Mouse (Mus musculus) liver, postnatal 0 days (tissue): ENCODE measurements around the gene Rad51ap2. TPM values are rescaled to one million over a fixed set of nuclear protein-coding genes. Genes with fewer than 3 reads are reported as not detected.
A peak's percentile ranks its signal among the peaks of the same experiment; 100 is the strongest.

ENCODE experiments used
- ATAC-seq: fragments of 200-750 bp; cut with Nextera tagmentation; 2 replicates; pipeline ENCODE4 v1.8.0; 2017; ENCODE audit warnings: mild to moderate bottlenecking, moderate library complexity
- DNase-seq: peaks from one replicate; pipeline ENCODE4 v3.0.0-alpha.2; 2016
- H3K27ac ChIP-seq: fragments of 300-500 bp; sonication (generic); 2 replicates; pipeline ENCODE4 v1.5.1; 2014; ENCODE audit warnings: antibody characterized with exemption, moderate library complexity, mild to moderate bottlenecking, low read depth
- H3K27me3 ChIP-seq: fragments of 300-500 bp; sonication (generic); 2 replicates; pipeline ENCODE4 v1.6.1; 2014; ENCODE audit warnings: low read length, control low read depth, mixed read lengths; ENCODE audit not compliant: insufficient read depth
- H3K36me3 ChIP-seq: fragments of 300-500 bp; sonication (generic); replicated peaks from 2 replicates; pipeline ENCODE4 v1.6.1; 2014; ENCODE audit warnings: mild to moderate bottlenecking, control low read depth, low read length, moderate library complexity, mixed read lengths; ENCODE audit not compliant: insufficient read depth
- H3K4me1 ChIP-seq: fragments of 300-500 bp; sonication (generic); 2 replicates; pipeline ENCODE4 v1.6.1; 2014; ENCODE audit warnings: antibody characterized with exemption, mild to moderate bottlenecking, control low read depth; ENCODE audit not compliant: insufficient read depth
- H3K4me2 ChIP-seq: fragments of 300-500 bp; sonication (generic); 2 replicates; pipeline ENCODE4 v1.6.1; 2014; ENCODE audit warnings: low read depth, mild to moderate bottlenecking, low read length, moderate library complexity, mixed read lengths
- H3K4me3 ChIP-seq: fragments of 300-500 bp; sonication (generic); 2 replicates; pipeline ENCODE4 v1.5.1; 2014; ENCODE audit warnings: low read depth, low read length
- H3K9ac ChIP-seq: fragments of 300-500 bp; sonication (generic); replicated peaks from 2 replicates; pipeline ENCODE4 v1.6.1; 2014; ENCODE audit warnings: mild to moderate bottlenecking, moderate library complexity
- H3K9me3 ChIP-seq: fragments of 300-500 bp; sonication (generic); 2 replicates; pipeline ENCODE4 v1.6.1; 2016; ENCODE audit warnings: mild to moderate bottlenecking, control low read depth, low read length, mixed read lengths
- CTCF ChIP-seq: sonication (generic); IDR thresholded peaks from 2 replicates; pipeline ENCODE4 v1.5.1; 2016; ENCODE audit warnings: antibody characterized with exemption, low read depth
- EP300 ChIP-seq: IDR thresholded peaks from 2 replicates; pipeline ENCODE4 v1.6.1; 2016; ENCODE audit warnings: antibody characterized with exemption, low read depth, mild to moderate bottlenecking
- WGBS: fragments of 180-500 bp; shearing (Covaris S2); extraction: QIAGEN DNeasy Blood & Tissue Kit; methylation state at CpG from one replicate; pipeline ENCODE4 v1.1.7; 2014; ENCODE audit not compliant: insufficient replicate concordance; 5-methylcytosine and 5-hydroxymethylcytosine counted together
- polyA plus RNA-seq: library from polyadenylated mRNA; unstranded; fragments of >200 nt; fragmentation: Nextera tagmentation; extraction: Ambion mirVana; gene quantifications from 2 replicates; pipeline ENCODE4 v1.2.1, GENCODE M21; 2015

Rad51ap2 gene
- polyA plus RNA-seq, 1 experiment from 2014 or later, result not detected

GRCm38 (mm10) chr12:11434446-11434845 lies 21.4 kb upstream of the Rad51ap2 start:
- no peak overlapping the region for H3K4me2 ChIP-seq
- no peaks in the 10 kb centered on the region for H3K4me1 ChIP-seq
- no peak for DNase-seq
- no peaks in the 10 kb centered on the region for H3K36me3 ChIP-seq
- peaks cover 39% of the 10 kb centered on the region for H3K27me3 ChIP-seq
- no peak overlapping the region for H3K4me3 ChIP-seq
- 61% methylated on average over 8 of the region's 8 CpGs for WGBS
- H3K27ac ChIP-seq, result no peak overlapping the region
- no peak overlapping the region for H3K9ac ChIP-seq
- no peak for TF ChIP-seq CTCF
- TF ChIP-seq EP300, result no peak
- no peaks in the 10 kb centered on the region for H3K9me3 ChIP-seq
- ATAC-seq, result no peak

GRCm38 (mm10) chr12:11435246-11436022 lies 20.4 kb upstream of the Rad51ap2 start:
- WGBS, result 9% methylated on average over 15 of the region's 15 CpGs
- Histone ChIP-seq H3K27me3 (peaks cover 39% of the 10 kb centered on the region), H3K4me2 (no peak overlapping the region), H3K4me3 (no peak overlapping the region), H3K9ac (no peak overlapping the region), H3K9me3 (no peaks in the 10 kb centered on the region), H3K27ac (no peak overlapping the region), H3K36me3 (no peaks in the 10 kb centered on the region), H3K4me1 (no peaks in the 10 kb centered on the region)
- DNase-seq (no peak), ATAC-seq (no peak)
- TF ChIP-seq CTCF (no peak), EP300 (no peak)

GRCm38 (mm10) chr12:11436023-11436350 lies 19.9 kb upstream of the Rad51ap2 start:
- Histone ChIP-seq H3K9ac (no peak overlapping the region), H3K27me3 (peaks cover 39% of the 10 kb centered on the region), H3K27ac (no peak overlapping the region), H3K36me3 (no peaks in the 10 kb centered on the region), H3K4me3 (no peak overlapping the region), H3K4me2 (peak overlapping the region; percentile 42; the same call in 1 of the 2 replicates), H3K9me3 (no peaks in the 10 kb centered on the region), H3K4me1 (no peaks in the 10 kb centered on the region)
- DNase-seq (no peak), ATAC-seq (no peak)
- 5% methylated on average over 12 of the region's 12 CpGs for WGBS
- TF ChIP-seq EP300, result no peak
- TF ChIP-seq CTCF, result no peak

GRCm38 (mm10) chr12:11436497-11437265 lies 19.2 kb upstream of the Rad51ap2 start, which contains the start of gene Vsnl1:
TSS of gene Vsnl1 (minus strand) at chr12:11436613.
- Histone ChIP-seq H3K27ac (no peak within 1 kb of the TSS), H3K9me3 (no peaks in the 10 kb centered on the region), H3K4me1 (no peaks in the 10 kb centered on the region), H3K9ac (no peak within 1 kb of the TSS), H3K36me3 (no peaks in the 10 kb centered on the region), H3K4me3 (peak within 1 kb of the TSS; percentile 15; the same call in 1 of the 2 replicates), H3K27me3 (peaks cover 39% of the 10 kb centered on the region), H3K4me2 (peak within 1 kb of the TSS; percentile 42)
- TF ChIP-seq CTCF (no peak), EP300 (no peak)
- WGBS, result 5% methylated on average over 34 of the region's 34 CpGs
- DNase-seq, result peak; percentile 15
- no peak for ATAC-seq

GRCm38 (mm10) chr12:11437266-11437906 lies 18.5 kb upstream of the Rad51ap2 start:
- Histone ChIP-seq H3K36me3 (no peaks in the 10 kb centered on the region), H3K27ac (no peak overlapping the region), H3K4me1 (no peaks in the 10 kb centered on the region), H3K4me3 (no peak overlapping the region), H3K9me3 (no peaks in the 10 kb centered on the region), H3K27me3 (peaks cover 39% of the 10 kb centered on the region), H3K4me2 (no peak overlapping the region), H3K9ac (no peak overlapping the region)
- no peak for ATAC-seq
- TF ChIP-seq EP300, result no peak
- peak; percentile 61 for TF ChIP-seq CTCF
- WGBS, result 16% methylated on average over 17 of the region's 17 CpGs
- peak; percentile 67 for DNase-seq

GRCm38 (mm10) chr12:11437907-11438447 lies 17.9 kb upstream of the Rad51ap2 start:
- Histone ChIP-seq H3K27ac (no peak overlapping the region), H3K36me3 (no peaks in the 10 kb centered on the region), H3K4me1 (no peaks in the 10 kb centered on the region), H3K27me3 (peaks cover 39% of the 10 kb centered on the region), H3K9ac (no peak overlapping the region), H3K9me3 (no peaks in the 10 kb centered on the region), H3K4me2 (peak overlapping the region; percentile 29; the same call in 1 of the 2 replicates), H3K4me3 (no peak overlapping the region)
- ATAC-seq (no peak), DNase-seq (no peak)
- no peak for TF ChIP-seq EP300
- TF ChIP-seq CTCF, result no peak
- WGBS, result 31% methylated on average over 23 of the region's 23 CpGs
